Mouse (Mus musculus): ENCODE data around the gene Hdac5. TPM values are rescaled to one million over a fixed set of nuclear protein-coding genes. Genes with fewer than 3 reads are reported as not detected.

Hdac5 gene
- polyA plus RNA-seq (2012; rRNA removed): 75.4 and 75.5 TPM in 2 replicates

DNA sequence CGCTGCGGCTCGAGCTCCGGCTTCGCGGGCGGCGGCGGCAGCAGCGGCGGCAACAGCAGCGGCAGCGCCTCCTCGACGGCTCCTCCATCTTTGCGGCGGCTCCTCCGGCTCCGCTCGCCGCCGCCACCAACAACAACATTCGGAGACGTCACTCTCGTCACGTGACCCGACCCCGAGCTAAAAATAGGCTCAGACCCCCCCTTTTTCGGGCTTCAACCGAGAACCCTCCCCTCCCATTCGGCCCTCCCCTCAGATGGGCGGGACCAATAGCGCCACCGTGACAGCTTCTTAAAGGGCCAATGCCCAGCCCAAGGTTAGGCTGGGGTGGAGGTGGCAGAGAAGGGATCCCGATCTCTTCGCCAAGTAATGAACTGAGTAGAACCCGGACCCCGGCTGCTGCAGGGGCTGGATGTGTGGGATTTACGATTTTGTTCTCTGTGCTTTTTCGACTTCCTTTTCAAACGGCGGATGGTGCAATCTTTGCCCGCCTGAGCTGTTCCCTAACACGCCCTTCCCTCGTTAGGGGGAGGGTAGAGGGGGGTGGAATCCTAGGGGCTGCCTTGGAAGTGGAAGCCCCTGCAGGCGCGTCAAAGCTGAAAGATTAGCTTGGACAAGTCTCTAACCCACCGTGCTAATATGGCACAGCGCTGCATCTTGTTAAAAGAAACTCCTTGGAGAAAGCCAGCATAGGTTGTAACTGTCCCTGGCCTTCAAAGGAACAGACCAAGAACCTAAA, at the start of gene Hdac5:
Hdac5 (minus strand) TSS at position 161 of the 736 bp plus-strand sequence.
- DNase-seq (ENCODE audit: low read depth): peak; percentile 76

- DNase-seq (ENCODE audit: low read depth): no peak
These were observed 49.6 kb upstream of the Hdac5 start for GRCm38 (mm10) chr11:102279595-102279994.

GRCm38 (mm10) chr11:102277754-102278153, 47.8 kb upstream of the Hdac5 start:
- DNase-seq (ENCODE audit: low read depth): no peak

DNA sequence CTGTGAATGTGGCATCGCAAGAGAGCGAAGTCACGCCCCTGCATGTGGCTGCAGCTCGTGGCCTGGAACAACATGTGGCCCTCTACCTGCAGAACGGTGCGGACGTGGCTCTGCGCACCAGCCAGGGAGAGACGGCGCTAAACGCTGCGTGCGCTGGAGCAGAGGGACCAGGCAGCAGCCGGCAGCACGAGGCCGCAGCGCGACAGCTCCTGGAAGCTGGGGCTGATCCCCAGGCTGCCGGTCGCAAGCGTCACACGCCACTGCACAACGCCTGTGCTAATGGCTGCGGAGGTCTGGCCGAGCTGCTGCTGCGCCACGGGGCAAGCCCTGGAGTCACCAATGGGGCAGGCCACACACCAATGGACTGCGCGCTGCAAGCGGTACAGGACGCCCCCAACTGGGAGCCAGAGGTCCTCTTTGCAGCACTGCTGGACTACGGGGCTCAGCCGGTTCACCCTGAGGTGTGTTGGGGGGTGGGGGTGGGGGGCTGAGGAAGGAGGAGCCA, 46.5 kb upstream of the Hdac5 start:
- DNase-seq (ENCODE audit: low read depth): no peak

GRCm38 (mm10) chr11:102268520-102269244, 38.7 kb upstream of the Hdac5 start, which contains the start of gene Asb16:
Gene Asb16 (plus strand): TSS chr11:102268743.
- no peak for DNase-seq (ENCODE audit: low read depth)

GRCm38 (mm10) chr11:102267480-102267879, 37.5 kb upstream of the Hdac5 start:
- DNase-seq (ENCODE audit: low read depth): no peak

GRCm38 (mm10) chr11:102266631-102267355, 36.8 kb upstream of the Hdac5 start:
- DNase-seq (ENCODE audit: low read depth): no peak

DNA sequence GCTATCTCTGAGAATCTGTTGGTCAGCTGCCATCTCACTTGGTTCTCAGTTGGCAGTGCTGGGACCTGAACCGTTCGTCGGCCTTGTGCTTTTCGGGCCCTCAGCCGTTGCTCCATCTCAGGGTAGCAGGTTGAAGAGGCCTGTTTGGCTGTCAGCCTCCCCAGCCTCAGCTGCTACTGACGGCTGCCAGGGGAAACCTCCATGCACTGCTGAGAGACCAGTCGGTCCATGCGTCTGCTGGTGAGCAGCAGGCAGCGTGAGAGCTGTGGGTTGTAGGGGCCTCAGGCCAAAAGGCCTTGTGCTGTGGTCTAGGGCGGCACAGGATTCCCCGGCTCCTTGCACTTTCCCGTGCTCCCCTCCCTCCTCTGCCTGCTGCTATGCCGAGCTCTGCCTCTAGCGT, 35.9 kb upstream of the Hdac5 start:
- DNase-seq (ENCODE audit: low read depth): no peak

DNA sequence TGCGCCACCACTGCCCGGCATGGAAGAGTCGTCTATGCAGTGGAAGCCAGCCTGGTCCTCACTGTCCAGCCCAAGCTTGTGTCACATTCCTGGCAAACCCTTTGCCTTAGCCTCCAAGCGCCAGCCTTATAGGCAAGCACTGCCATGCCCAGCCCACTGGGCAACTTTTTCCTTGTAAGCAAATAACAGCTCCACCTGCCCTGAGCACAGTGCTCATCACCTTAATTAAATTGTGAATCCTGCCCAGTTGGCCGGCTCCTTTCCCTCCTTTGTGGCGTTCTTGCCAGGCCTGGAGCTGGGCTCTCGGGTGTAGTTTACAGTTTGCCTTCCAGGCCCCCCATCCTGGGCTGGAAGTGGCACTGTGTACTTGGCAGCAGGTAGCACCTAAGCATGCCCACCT, 33.2 kb upstream of the Hdac5 start:
- DNase-seq (ENCODE audit: low read depth): no peak

GRCm38 (mm10) chr11:102258521-102258920, 28.6 kb upstream of the Hdac5 start:
- DNase-seq (ENCODE audit: low read depth): no peak

DNA sequence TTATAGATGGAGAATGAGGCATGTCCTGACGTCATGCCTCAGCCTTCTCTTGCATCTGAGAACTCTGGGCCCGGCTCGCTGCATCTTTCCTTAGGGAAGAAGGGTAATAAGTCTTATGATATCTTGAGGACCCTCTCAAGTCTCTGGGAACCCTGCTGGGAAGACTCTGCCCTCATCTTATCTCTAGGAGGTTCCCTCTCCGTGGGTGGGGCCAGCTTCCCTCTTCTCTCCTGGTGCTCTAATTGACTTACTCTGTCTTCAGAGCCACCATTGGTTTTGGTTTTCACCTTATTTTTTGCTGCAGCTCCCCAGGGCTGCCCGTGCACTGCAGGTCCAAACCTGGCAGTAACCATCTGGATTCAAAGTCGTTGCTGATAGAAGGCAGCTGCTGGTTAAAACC, 28.1 kb upstream of the Hdac5 start:
- no peak for DNase-seq (ENCODE audit: low read depth)

DNA sequence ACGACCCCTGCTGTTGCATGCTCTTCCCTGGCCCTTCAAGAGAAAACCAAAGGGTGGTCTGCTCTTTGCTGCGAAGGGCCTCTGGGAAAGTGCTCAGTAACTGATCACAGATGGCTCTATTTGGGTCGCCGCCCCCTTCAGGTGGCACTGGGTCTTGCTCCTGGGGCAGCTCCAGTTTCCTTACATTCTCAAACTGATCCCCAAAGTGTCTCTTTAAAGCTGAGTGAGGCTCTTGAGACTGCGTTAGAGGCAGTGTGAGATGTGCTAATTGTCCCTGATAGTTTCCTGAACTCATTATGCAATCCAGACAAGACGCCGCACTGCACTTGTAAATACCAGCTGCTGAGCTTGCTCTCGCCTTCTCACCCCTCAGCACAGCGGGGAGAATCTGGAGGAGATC, 27.5 kb upstream of the Hdac5 start:
- DNase-seq (ENCODE audit: low read depth): no peak

- no peak for DNase-seq (ENCODE audit: low read depth)
These were observed 19.6 kb upstream of the Hdac5 start for GRCm38 (mm10) chr11:102249351-102250090.

DNA sequence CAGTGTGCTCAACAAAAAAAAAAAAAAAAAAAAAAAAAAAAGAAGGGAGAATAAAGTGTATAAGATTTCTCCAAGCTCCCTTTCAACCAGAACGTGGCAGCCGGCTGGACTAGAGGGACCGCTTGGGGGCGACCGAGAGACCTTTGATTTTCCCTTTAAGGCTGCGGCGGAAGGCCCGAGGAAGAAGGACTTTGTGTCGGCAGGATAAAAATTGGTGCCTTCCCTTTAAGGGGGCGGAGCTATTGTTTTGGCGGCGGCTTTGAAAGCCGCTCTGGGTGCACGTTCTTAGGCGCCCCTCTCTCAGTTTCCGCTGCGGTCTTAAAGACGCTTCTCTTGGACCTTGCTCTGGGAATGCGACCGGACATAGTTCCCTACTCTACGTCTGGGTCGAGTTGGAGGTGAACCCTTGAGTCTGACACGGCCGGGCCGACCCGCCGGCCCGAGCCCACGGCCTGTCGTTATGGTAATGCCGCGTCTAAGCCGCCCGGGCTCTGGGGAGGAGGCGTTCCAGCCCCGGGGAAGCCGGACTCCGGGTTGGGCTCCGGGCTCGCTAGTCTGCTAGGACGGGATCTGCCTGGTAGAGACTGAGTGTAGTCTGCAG, 18.8 kb upstream of the Hdac5 start, which contains the start of gene BC030867:
BC030867 (plus strand) TSS at position 253 of the 601 bp plus-strand sequence.
- DNase-seq (ENCODE audit: low read depth): no peak

- no peak for DNase-seq (ENCODE audit: low read depth)
These were observed 16.9 kb upstream of the Hdac5 start for GRCm38 (mm10) chr11:102246871-102247270.

GRCm38 (mm10) chr11:102246273-102246635, 16.3 kb upstream of the Hdac5 start:
- DNase-seq (ENCODE audit: low read depth): no peak

DNA sequence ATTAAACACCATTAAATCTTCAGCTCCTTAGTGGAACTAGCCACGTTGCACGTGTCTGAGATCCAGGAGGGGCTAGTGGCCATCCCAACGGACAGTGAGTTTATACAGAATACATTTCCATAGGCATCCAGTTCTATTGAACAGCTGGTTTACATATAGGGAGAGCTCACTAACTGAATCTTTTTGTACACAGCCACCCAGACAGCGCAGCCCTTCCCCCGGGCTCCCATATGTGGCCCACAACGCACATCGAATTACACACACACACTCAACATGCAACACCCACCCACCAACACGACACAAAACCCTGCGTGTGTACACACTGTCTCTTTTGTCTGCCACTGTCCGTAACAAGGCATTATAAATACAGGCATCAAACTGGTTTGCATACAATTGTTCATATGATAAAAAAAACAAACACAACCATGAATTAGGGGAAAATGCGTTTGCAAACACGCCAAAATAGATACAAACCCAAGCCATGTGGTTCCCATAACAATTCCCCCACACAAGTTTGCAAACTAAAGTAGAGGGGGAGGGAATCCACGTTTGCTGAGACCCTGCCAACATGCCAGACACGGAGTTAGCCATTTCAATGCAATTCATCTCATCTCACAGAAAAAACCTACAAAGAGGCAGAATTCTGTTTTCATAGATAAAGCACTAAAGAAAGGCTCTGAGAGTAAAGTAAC, 15.8 kb upstream of the Hdac5 start:
- DNase-seq (ENCODE audit: low read depth): no peak

DNA sequence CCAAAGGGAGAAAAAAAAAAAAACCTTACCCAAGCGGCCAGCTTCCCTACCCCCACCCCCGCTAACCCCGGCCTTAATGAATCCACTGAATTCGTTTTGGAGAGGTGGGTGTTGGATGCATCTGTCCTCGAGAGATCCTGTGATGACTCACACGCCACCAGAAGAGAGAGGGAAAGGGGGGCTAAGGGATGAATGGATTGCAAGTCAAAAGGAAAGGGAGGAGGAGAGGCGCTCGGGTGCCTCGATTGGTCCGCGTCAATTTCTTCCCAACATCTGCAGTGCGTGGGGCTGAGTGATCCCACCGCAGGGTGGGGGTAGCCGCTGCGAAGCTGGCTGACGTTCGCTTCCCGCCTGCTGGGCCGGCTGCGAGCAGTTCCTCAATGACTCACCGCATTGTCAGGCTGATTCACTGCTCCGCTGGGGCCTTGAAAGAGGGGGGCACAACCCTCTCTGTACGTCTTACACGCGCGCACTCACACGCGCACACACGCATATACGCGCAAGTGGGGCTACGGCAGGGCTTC, 15.0 kb upstream of the Hdac5 start:
- DNase-seq (ENCODE audit: low read depth): no peak

GRCm38 (mm10) chr11:102241874-102242273, 11.9 kb upstream of the Hdac5 start:
- DNase-seq (ENCODE audit: low read depth): no peak

DNA sequence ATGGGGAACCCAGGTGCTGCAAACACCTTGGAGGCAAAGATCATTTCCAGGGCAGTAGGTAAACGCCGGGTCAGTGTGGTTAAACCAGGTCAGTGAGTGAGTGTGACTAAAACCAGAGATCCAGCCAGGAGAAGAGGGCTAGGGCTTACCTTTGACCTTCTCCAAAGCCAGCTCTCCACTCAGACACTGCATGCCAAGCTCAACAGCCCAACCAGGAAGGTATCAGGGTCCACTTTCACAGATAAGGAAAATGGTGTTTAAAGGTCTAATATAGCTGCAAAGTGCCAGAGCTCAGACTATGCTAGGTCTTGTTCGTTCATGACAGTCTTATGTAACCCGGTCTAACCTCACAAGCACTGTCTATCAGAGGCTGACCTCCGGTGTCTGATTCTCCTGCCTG, 11.3 kb upstream of the Hdac5 start:
- DNase-seq (ENCODE audit: low read depth): no peak
